Mouse (Mus musculus) G1E (cell line): ENCODE measurements around the gene Phkb. TPM values are rescaled to one million over a fixed set of nuclear protein-coding genes. Genes with fewer than 3 reads are reported as not detected.
A peak's percentile ranks its signal among the peaks of the same experiment; 100 is the strongest.
"Not testable (repeated sequence)": the region's sequence is repeated elsewhere in the genome, so short reads cannot be mapped to it uniquely, and the experiment has no call there.

Experiments used
- ATAC-seq: 2 replicates; pipeline ENCODE4 v1.8.0; 2016; ENCODE audit warnings: mild to moderate bottlenecking; ENCODE audit not compliant: insufficient number of reproducible peaks, poor library complexity, low FRiP score, severe bottlenecking; ENCODE audit errors: extremely low read depth
- DNase-seq: peaks from one replicate; pipeline ENCODE4 v3.0.0; 2012; ENCODE audit warnings: low spot score
- H3K27me3 ChIP-seq: 2 replicates; pipeline ENCODE4 v1.6.1; 2012; ENCODE audit warnings: mild to moderate bottlenecking, low read length, inconsistent platforms; ENCODE audit not compliant: insufficient read depth
- H3K36me3 ChIP-seq: replicated peaks from 2 replicates; pipeline ENCODE3; 2012; ENCODE audit warnings: mild to moderate bottlenecking, inconsistent platforms
- H3K4me1 ChIP-seq: 2 replicates; pipeline ENCODE4 v1.6.1; 2012; ENCODE audit warnings: low read depth, low read length, inconsistent platforms, mixed read lengths; ENCODE audit not compliant: insufficient read depth
- H3K4me3 ChIP-seq: 2 replicates; pipeline ENCODE4 v1.5.1; 2012; ENCODE audit warnings: low read depth, mild to moderate bottlenecking, inconsistent platforms, low read length, moderate library complexity, mixed read lengths
- H3K9me3 ChIP-seq: replicated peaks from 2 replicates; pipeline ENCODE4 v1.6.1; 2012; ENCODE audit warnings: inconsistent platforms
- CTCF ChIP-seq: IDR thresholded peaks from 2 replicates; pipeline ENCODE4 v1.5.1; 2012; ENCODE audit warnings: low read depth, low read length, inconsistent platforms, mixed read lengths
- GATA1 ChIP-seq: IDR thresholded peaks from 2 replicates; pipeline ENCODE4 v1.6.1; 2012; ENCODE audit warnings: borderline replicate concordance, low read length, inconsistent platforms, mixed read lengths
- GATA2 ChIP-seq: IDR thresholded peaks from 2 replicates; pipeline ENCODE4 v1.6.1; 2012; ENCODE audit warnings: low read depth, low read length, inconsistent platforms, borderline replicate concordance
- POLR2AphosphoS5 ChIP-seq: IDR thresholded peaks from 2 replicates; pipeline ENCODE4 v1.6.1; 2012; ENCODE audit warnings: low read depth, low read length, inconsistent platforms; ENCODE audit not compliant: insufficient replicate concordance
- TAL1 ChIP-seq: conservative IDR thresholded peaks from 2 replicates; pipeline ENCODE4 v1.6.1; 2012; ENCODE audit warnings: low read depth, low read length, inconsistent platforms, mixed read lengths
- polyA plus RNA-seq: library from polyadenylated mRNA; stranded (reverse); fragments of >175 nt; gene quantifications from 2 replicates; pipeline ENCODE4 v1.2.3, GENCODE M21; 2012
- total RNA-seq, 2 experiments: library from RNA; stranded (forward) in 1 of 2; stranded (reverse) in 1 of 2; fragments of 200-1000 nt in 1 of 2; fragments of >200 nt in 1 of 2; fragmentation: Nextera tagmentation in 1 of 2; gene quantifications; 2 replicates each; pipeline ENCODE4 v1.2.3; 2014 to 2017

Gene Phkb
- total RNA-seq (2014; fragmentation: Nextera tagmentation) (97.4 and 115 TPM in 2 replicates), total RNA-seq (2017) (45.0 and 52.1 TPM in 2 replicates), polyA plus RNA-seq (4.2 and 4.6 TPM in 2 replicates)

GRCm38 (mm10) chr8:85840657-85841488, at the start of gene Phkb, which contains the start of gene Itfg1:
Gene Phkb (plus strand): TSS chr8:85840959.
Gene Itfg1 (minus strand): TSS chr8:85840921.
- DNase-seq (peak; percentile 67), ATAC-seq (peak; percentile 52)
- TF ChIP-seq GATA1 (no peak), CTCF (no peak)
- peak within 1 kb of the TSS; percentile 96 for H3K4me3 ChIP-seq
- no peaks in the 10 kb centered on the region for H3K27me3 ChIP-seq
- H3K4me1 ChIP-seq: peaks cover 18% of the 10 kb centered on the region
- peaks cover 11% of the 10 kb centered on the region for H3K36me3 ChIP-seq
- H3K9me3 ChIP-seq: no peaks in the 10 kb centered on the region

GRCm38 (mm10) chr8:85796392-85796791, 44.4 kb upstream of the Phkb start:
- not testable (repeated sequence) for DNase-seq, H3K4me3 ChIP-seq, H3K27me3 ChIP-seq, ATAC-seq, H3K9me3 ChIP-seq, H3K4me1 ChIP-seq
- H3K36me3 ChIP-seq: peaks cover 22% of the 10 kb centered on the region

DNA sequence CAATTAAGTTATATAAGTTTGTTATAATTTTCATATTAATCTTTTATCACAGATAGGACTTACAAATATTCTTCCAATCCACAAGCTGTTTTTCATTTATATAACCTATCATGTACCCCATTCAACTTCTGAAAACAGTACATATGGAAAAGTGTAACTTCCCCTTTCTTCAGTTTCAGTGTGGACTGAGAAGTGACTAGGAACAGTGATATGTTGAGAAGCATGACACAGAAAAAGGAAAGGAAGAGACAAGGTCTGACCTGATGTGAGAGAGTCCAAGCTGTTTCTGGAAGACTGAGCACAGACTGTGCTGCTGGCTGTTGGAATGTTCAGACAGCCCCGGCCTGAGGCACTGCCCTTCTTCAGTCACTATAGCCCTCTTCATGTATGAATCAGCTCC, 40.6 kb upstream of the Phkb start:
- ATAC-seq (no peak), DNase-seq (no peak)
- H3K4me1 ChIP-seq: no peaks in the 10 kb centered on the region
- H3K27me3 ChIP-seq: no peaks in the 10 kb centered on the region
- peaks cover 19% of the 10 kb centered on the region for H3K36me3 ChIP-seq
- H3K9me3 ChIP-seq: no peaks in the 10 kb centered on the region
- TF ChIP-seq CTCF (no peak), TAL1 (no peak), GATA2 (no peak), GATA1 (no peak)
- no peak overlapping the region for H3K4me3 ChIP-seq

- DNase-seq (no peak), ATAC-seq (no peak)
- Histone ChIP-seq H3K27me3 (no peaks in the 10 kb centered on the region), H3K36me3 (peaks cover 22% of the 10 kb centered on the region), H3K4me1 (no peaks in the 10 kb centered on the region), H3K9me3 (no peaks in the 10 kb centered on the region), H3K4me3 (no peak overlapping the region)
- TF ChIP-seq CTCF: no peak
- TF ChIP-seq POLR2AphosphoS5: no peak
- no peak for TF ChIP-seq GATA1
- no peak for TF ChIP-seq GATA2
- TF ChIP-seq TAL1: no peak
These were observed 39.4 kb upstream of the Phkb start for GRCm38 (mm10) chr8:85801408-85801807.

DNA sequence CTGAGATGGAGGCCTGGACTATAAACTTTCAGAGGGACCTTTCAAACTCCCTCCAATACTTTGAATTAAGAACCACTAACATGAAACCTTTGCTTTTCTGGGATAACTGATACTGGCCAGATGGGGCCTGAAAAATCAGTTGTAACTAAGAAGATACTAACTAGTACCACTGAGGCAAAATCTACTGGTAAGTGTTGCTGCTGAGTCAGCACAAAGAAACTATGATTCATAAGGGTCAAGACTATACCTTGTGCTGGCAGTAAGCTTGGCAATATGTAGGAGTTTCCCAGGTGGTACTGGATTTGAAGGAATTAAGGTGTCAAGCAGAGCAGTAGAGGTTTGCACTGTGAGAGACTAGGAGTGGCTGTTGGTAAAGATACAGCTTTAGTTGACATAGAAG, 27.1 kb upstream of the Phkb start:
- no peaks in the 10 kb centered on the region for H3K27me3 ChIP-seq
- H3K4me1 ChIP-seq: no peaks in the 10 kb centered on the region
- H3K36me3 ChIP-seq: peaks cover 16% of the 10 kb centered on the region
- no peak for ATAC-seq
- no peak overlapping the region for H3K4me3 ChIP-seq
- no peak for DNase-seq
- no peaks in the 10 kb centered on the region for H3K9me3 ChIP-seq
- no peak for TF ChIP-seq GATA2
- no peak for TF ChIP-seq CTCF
- TF ChIP-seq TAL1: no peak
- TF ChIP-seq POLR2AphosphoS5: no peak
- no peak for TF ChIP-seq GATA1

- Histone ChIP-seq H3K4me3 (peak overlapping the region; percentile 96), H3K4me1 (peaks cover 15% of the 10 kb centered on the region), H3K27me3 (no peaks in the 10 kb centered on the region), H3K9me3 (no peaks in the 10 kb centered on the region), H3K36me3 (peaks cover 17% of the 10 kb centered on the region)
- no peak for TF ChIP-seq GATA1
- no peak for TF ChIP-seq GATA2
- TF ChIP-seq POLR2AphosphoS5: no peak
- no peak for TF ChIP-seq CTCF
- no peak for TF ChIP-seq TAL1
- ATAC-seq (peak; percentile 16; the same call in 1 of the 2 replicates), DNase-seq (peak; percentile 4)
These were observed 673 bp upstream of the Phkb start for GRCm38 (mm10) chr8:85839916-85840656.

DNA sequence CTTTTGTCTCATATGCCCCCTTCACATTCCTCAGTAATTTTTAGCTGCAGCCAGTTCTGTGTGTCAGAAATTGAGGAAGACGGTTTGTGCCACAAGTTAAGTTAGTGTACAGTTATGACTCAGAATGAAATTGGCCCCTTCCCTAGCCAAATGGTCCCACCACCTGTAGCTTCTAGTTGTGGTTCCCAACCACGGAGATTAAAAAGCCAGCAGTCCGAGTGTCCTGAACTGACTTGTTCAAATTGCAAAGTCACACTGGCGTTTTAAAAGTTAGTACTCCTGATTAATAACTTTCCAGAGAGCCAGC, 683 bp downstream of the Phkb start:
- Histone ChIP-seq H3K9me3 (no peaks in the 10 kb centered on the region), H3K27me3 (no peaks in the 10 kb centered on the region), H3K36me3 (peaks cover 10% of the 10 kb centered on the region), H3K4me1 (peaks cover 19% of the 10 kb centered on the region), H3K4me3 (peak overlapping the region; percentile 96)
- ATAC-seq (no peak), DNase-seq (peak; percentile 5)
- TF ChIP-seq POLR2AphosphoS5 (no peak), TAL1 (no peak), GATA2 (no peak), CTCF (no peak), GATA1 (no peak)
